Mouse (Mus musculus) embryonic facial prominence, embryonic 15.5 days (tissue): Measurements from ENCODE around the gene Gm4847. TPM values are rescaled to one million over a fixed set of nuclear protein-coding genes. Genes with fewer than 3 reads are reported as not detected.

Source experiments
- ATAC-seq: fragments of 200-750 bp; cut with Nextera tagmentation; 2 replicates; pipeline ENCODE4 v1.8.0; 2017; ENCODE audit warnings: low read depth, moderate TSS enrichment; ENCODE audit not compliant: insufficient number of reproducible peaks, low FRiP score, low TSS enrichment
- H3K27ac ChIP-seq: fragments of 300-500 bp; sonication (generic); replicated peaks from 2 replicates; pipeline ENCODE4 v1.5.1; 2015; ENCODE audit warnings: mild to moderate bottlenecking, inconsistent platforms
- H3K27me3 ChIP-seq: fragments of 300-500 bp; sonication (generic); 2 replicates; pipeline ENCODE4 v1.6.1; 2015; ENCODE audit warnings: inconsistent platforms
- H3K36me3 ChIP-seq: fragments of 300-500 bp; sonication (generic); 2 replicates; pipeline ENCODE4 v1.6.1; 2015; ENCODE audit warnings: mild to moderate bottlenecking, inconsistent platforms
- H3K4me1 ChIP-seq: fragments of 300-500 bp; sonication (generic); 2 replicates; pipeline ENCODE4 v1.6.1; 2015; ENCODE audit warnings: inconsistent platforms
- H3K4me2 ChIP-seq: fragments of 300-500 bp; sonication (generic); replicated peaks from 2 replicates; pipeline ENCODE4 v1.6.1; 2015; ENCODE audit warnings: mild to moderate bottlenecking, inconsistent platforms
- H3K4me3 ChIP-seq: fragments of 300-500 bp; sonication (generic); replicated peaks from 2 replicates; pipeline ENCODE4 v1.5.1; 2015; ENCODE audit warnings: mild to moderate bottlenecking, inconsistent platforms
- H3K9ac ChIP-seq: fragments of 300-500 bp; sonication (generic); 2 replicates; pipeline ENCODE4 v1.6.1; 2015; ENCODE audit warnings: inconsistent platforms
- H3K9me3 ChIP-seq: fragments of 300-500 bp; sonication (generic); replicated peaks from 2 replicates; pipeline ENCODE4 v1.6.1; 2016; ENCODE audit warnings: inconsistent platforms
- WGBS: fragments of 180-500 bp; shearing (Covaris S2); methylation state at CpG from one replicate; pipeline ENCODE4 v1.1.7; 2015; 5-methylcytosine and 5-hydroxymethylcytosine counted together
- microRNA-seq: library from miRNA; unstranded; fragments of <30 nt; microRNA quantifications from one replicate; pipeline ENCODE4, GENCODE M21; 2016; ENCODE audit warnings: borderline number of aligned reads
- polyA plus RNA-seq: library from polyadenylated mRNA; unstranded; fragments of >200 nt; fragmentation: Nextera tagmentation; extraction: Ambion mirVana; gene quantifications from 2 replicates; pipeline ENCODE4 v1.2.1, GENCODE M21; 2015

The Gm4847 gene
- polyA plus RNA-seq = not detected in 2 replicates

DNA sequence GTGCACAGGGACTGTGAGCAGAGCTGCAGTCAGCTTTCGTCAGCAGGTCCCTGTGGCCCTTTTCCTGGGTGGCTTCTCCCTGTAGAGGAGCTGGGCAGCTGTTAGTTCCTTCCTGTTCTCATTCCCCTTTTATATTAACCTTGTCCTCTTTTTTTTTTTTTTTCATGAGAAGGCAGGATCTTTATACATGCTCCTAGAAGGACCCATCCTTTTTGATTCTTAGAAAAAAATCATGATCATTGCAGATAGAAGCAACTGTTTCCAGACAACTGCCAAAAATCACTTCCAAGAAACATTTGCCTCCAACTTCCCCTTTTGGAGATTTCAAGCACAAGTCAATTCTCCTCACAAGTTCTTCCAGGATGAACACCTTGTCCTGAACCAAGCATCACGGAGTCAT lies at the start of gene Gm4847:
Gm4847 (minus strand) TSS at position 101 of the 400 bp plus-strand sequence.
- Histone ChIP-seq H3K36me3 (no peaks in the 10 kb centered on the region), H3K4me1 (no peaks in the 10 kb centered on the region), H3K4me2 (no peak within 1 kb of the TSS), H3K9me3 (no peaks in the 10 kb centered on the region), H3K27ac (no peak within 1 kb of the TSS), H3K9ac (no peak within 1 kb of the TSS), H3K27me3 (no peaks in the 10 kb centered on the region), H3K4me3 (no peak within 1 kb of the TSS)
- no peak for ATAC-seq
- WGBS = 82% methylated on average over 2 of the region's 2 CpGs

DNA sequence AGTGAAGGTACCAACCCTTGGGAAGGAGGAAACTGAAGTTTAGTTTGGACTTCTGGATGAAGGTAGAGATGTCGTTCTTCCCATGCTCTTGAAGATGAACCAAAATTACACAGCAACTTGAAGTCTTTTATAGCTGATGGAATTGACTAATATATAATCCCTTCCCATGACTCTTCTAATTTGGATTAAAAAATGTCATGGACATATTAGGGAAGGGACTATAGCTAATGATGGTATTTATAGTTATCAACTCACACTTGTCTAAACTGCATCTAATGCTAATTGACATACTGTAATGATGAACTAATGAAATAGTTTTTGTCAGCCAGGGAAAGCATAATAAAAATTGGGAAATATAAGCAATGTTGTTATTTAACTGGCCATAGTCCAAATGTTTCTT lies 34.3 kb upstream of the Gm4847 start, which contains the start of gene Fmo9:
Fmo9 (minus strand) TSS at position 101 of the 400 bp plus-strand sequence.
- no peaks in the 10 kb centered on the region for H3K4me1 ChIP-seq
- H3K4me3 ChIP-seq = no peak within 1 kb of the TSS
- no peak for ATAC-seq
- H3K27me3 ChIP-seq = no peaks in the 10 kb centered on the region
- WGBS = 82% methylated on average over 1 of the region's 1 CpGs
- no peak within 1 kb of the TSS for H3K27ac ChIP-seq
- no peak within 1 kb of the TSS for H3K9ac ChIP-seq
- H3K36me3 ChIP-seq = no peaks in the 10 kb centered on the region
- H3K4me2 ChIP-seq = no peak within 1 kb of the TSS
- H3K9me3 ChIP-seq = no peaks in the 10 kb centered on the region

DNA sequence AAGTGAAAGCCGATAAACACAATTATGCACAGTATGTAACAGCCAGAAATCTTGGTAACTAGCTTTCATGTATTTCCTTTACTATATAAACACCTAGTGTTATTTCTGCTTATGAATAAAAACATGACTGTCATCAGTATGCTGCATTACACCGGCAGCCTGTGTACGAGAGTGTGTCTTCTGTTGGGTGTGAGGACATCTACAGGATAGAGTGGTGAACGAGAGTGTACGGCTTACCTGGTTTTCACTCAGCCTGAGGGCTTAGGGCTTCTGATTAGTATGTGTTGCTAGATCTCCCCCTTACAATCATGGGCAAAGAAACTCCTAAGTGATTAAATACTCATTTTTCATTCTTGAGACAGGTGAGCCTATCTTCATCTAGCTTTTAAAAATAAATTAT lies 21.8 kb upstream of the Gm4847 start:
- no peaks in the 10 kb centered on the region for H3K9me3 ChIP-seq
- H3K4me3 ChIP-seq = no peak overlapping the region
- H3K27ac ChIP-seq = no peak overlapping the region
- ATAC-seq = no peak
- WGBS = 83% methylated on average over 5 of the region's 5 CpGs
- H3K4me1 ChIP-seq = no peaks in the 10 kb centered on the region
- no peak overlapping the region for H3K4me2 ChIP-seq
- no peak overlapping the region for H3K9ac ChIP-seq
- H3K27me3 ChIP-seq = no peaks in the 10 kb centered on the region
- H3K36me3 ChIP-seq = no peaks in the 10 kb centered on the region

DNA sequence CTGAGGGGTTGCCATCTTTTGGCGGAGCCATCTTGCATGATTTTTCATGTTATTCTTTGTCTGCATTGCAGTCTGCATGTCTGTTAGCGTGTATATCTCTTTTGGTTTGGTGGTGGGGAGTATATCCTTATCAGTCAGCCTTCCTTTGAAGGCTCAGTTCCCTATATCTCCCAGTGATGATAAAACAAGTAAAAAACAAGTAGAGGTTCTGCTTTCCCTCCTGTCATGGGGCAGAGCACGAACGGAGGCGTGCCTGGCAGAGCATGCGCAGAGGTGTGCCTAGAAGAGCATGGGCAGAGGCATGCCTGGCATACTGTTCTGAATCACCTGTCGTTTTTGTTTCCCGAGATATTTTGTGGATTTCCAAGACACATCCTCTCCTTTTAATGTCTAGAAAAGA lies 13.3 kb upstream of the Gm4847 start:
- Histone ChIP-seq H3K9me3 (no peaks in the 10 kb centered on the region), H3K27me3 (no peaks in the 10 kb centered on the region), H3K27ac (no peak overlapping the region), H3K4me1 (no peaks in the 10 kb centered on the region), H3K36me3 (no peaks in the 10 kb centered on the region), H3K4me3 (no peak overlapping the region), H3K4me2 (no peak overlapping the region), H3K9ac (no peak overlapping the region)
- ATAC-seq = no peak
- WGBS = 86% methylated on average over 8 of the region's 8 CpGs

Small RNAs within 50 kb of the gene (microRNA-seq; reads per million reads assigned to microRNA genes)
- gene Gm22992 = not detected

Other genes starting within 250 kb of the Gm4847 start
- 17.6 and 18.7 TPM in 2 replicates for gene Pogk, start 237.8 kb downstream of the Gm4847 start, polyA plus RNA-seq
- not detected in 2 replicates for gene Gm4846, start 150.1 kb downstream of the Gm4847 start, polyA plus RNA-seq
- gene Fmo9, start 34.2 kb upstream of the Gm4847 start, polyA plus RNA-seq = 0.07 and 0.53 TPM in 2 replicates